In the genomic region with DNA sequence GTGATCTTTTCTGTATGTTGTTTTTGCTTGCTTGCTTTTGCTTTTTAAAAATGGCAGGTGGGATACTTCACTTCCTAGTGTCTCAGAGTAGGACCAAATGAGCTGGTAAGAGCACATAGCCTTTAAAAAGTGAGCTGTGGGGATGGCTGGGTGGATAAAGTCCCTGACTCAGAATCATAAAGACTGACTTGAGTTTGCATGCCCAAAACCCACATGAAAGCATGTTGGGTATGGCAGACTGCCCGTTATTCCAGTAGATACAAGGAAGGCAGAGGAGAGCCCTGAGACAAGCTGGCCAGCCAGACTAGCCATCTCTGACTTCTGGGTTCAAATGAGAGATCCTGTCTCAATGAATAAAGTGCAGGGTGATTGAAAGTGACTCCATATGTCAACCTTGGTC, we compare ENCODE assay signal across 14 mouse cellular contexts.
"Had no signal": no experiment of that assay in that cellular context is flagged by ENCODE, and none has a peak within 500 bp of the region (broad histone marks: within the 10 kb centered on the region; RNA-seq: fewer than 3 reads in every experiment).

No protein-coding gene starts in this region.

- H3K36me3 ChIP-seq: kidney, embryonic 15.5 days; limb, embryonic 12.5 days; liver, embryonic 13.5 days; lung, embryonic 15.5 days; midbrain, embryonic 13.5 days; neural tube, embryonic 15.5 days; stomach, embryonic 15.5 days had no signal

- H3K9me3 ChIP-seq: kidney, embryonic 15.5 days; limb, embryonic 12.5 days; liver, embryonic 13.5 days; lung, embryonic 15.5 days; midbrain, embryonic 13.5 days; neural tube, embryonic 15.5 days; stomach, embryonic 15.5 days had no signal

- H3K4me3 ChIP-seq: kidney, embryonic 15.5 days; limb, embryonic 12.5 days; liver, embryonic 13.5 days; lung, embryonic 15.5 days; midbrain, embryonic 13.5 days; neural tube, embryonic 15.5 days; stomach, embryonic 15.5 days had no signal

- ATAC-seq: liver, postnatal 0 days; midbrain, embryonic 13.5 days had no signal

- H3K4me1 ChIP-seq: liver, embryonic 13.5 days; midbrain, embryonic 13.5 days had no signal

- DNase-seq: kidney, adult 2 months; kidney, postnatal 14 days; liver; liver, embryonic 13.5 days; liver, postnatal 0 days; lung, postnatal 36 days; retina, postnatal 1 day; thymus, postnatal 4 days had no signal

- H3K4me2 ChIP-seq: kidney, embryonic 15.5 days; limb, embryonic 12.5 days; liver, embryonic 13.5 days; lung, embryonic 15.5 days; midbrain, embryonic 13.5 days; neural tube, embryonic 15.5 days; stomach, embryonic 15.5 days had no signal

- H3K9ac ChIP-seq: kidney, embryonic 15.5 days; limb, embryonic 12.5 days; liver, embryonic 13.5 days; liver, postnatal 0 days; lung, embryonic 15.5 days; midbrain, embryonic 13.5 days; neural tube, embryonic 15.5 days; stomach, embryonic 15.5 days had no signal

- H3K27ac ChIP-seq: kidney, embryonic 15.5 days; limb, embryonic 12.5 days; liver, embryonic 13.5 days; lung, embryonic 15.5 days; midbrain, embryonic 13.5 days; neural tube, embryonic 15.5 days; stomach, embryonic 15.5 days had no signal

- H3K27me3 ChIP-seq: kidney, embryonic 15.5 days; liver, embryonic 13.5 days; lung, embryonic 15.5 days; midbrain, embryonic 13.5 days; neural tube, embryonic 15.5 days; stomach, embryonic 15.5 days had no signal
